Mouse (Mus musculus) thymus, adult 2 months (tissue): ENCODE data around the gene Stambpl1.

ENCODE experiments used
- CTCF ChIP-seq: fragments of 200-500 bp; IDR thresholded peaks from 2 replicates; pipeline ENCODE4 v1.5.1; 2012; ENCODE audit warnings: mild to moderate bottlenecking, control low read depth, low read length, moderate library complexity, borderline replicate concordance; ENCODE audit not compliant: control insufficient read depth, poor library complexity, insufficient read depth; ENCODE audit errors: extremely low read depth
- POLR2A ChIP-seq: fragments of 200-500 bp; IDR thresholded peaks from 2 replicates; pipeline ENCODE4 v1.6.1; 2012; ENCODE audit warnings: mild to moderate bottlenecking, low read length, control low read depth, moderate library complexity; ENCODE audit not compliant: control insufficient read depth, poor library complexity, insufficient read depth; ENCODE audit errors: extremely low read depth

DNA sequence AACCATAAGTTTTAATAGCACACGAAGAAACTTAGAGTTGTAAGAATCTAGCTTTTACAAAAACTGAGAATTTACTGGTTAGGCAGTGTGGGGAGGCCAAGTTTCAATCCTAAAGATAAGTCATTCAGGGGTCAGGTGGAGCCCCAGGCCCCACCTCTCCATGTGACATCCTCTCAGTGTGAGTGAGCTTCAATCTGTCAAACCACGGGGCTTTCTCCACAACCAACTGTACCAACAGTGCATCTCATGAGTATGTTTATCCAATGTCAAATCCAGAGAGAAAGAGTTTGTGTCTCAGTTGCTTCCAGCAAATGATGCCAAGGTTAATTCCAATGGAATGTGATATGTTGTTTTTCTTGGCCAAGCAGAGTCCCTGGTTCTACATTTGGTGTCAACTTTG, 92.8 kb downstream of the Stambpl1 start:
- TF ChIP-seq CTCF (no peak), POLR2A (no peak)
